Mouse (Mus musculus) thymus, adult 2 months (tissue): ENCODE measurements around the gene Tacr3. TPM values are rescaled to one million over a fixed set of nuclear protein-coding genes. Genes with fewer than 3 reads are reported as not detected.

Source experiments
- DNase-seq: peaks from one replicate; pipeline ENCODE4 v3.0.0; 2021
- H3K27ac ChIP-seq: fragments of 200-500 bp; 2 replicates; pipeline ENCODE4 v1.5.1; 2012; ENCODE audit warnings: low read length, control low read depth; ENCODE audit not compliant: control insufficient read depth, insufficient read depth
- H3K27me3 ChIP-seq: fragments of 200-500 bp; 2 replicates; pipeline ENCODE4 v1.6.1; 2012; ENCODE audit warnings: mild to moderate bottlenecking, low read length, moderate library complexity, mixed read lengths; ENCODE audit not compliant: control insufficient read depth, insufficient read depth
- H3K36me3 ChIP-seq: fragments of 200-500 bp; 2 replicates; pipeline ENCODE4 v1.6.1; 2012; ENCODE audit warnings: mild to moderate bottlenecking, low read length, moderate library complexity; ENCODE audit not compliant: control insufficient read depth, insufficient read depth
- H3K4me1 ChIP-seq: fragments of 200-500 bp; replicated peaks from 2 replicates; pipeline ENCODE4 v1.6.1; 2012; ENCODE audit warnings: low read length; ENCODE audit not compliant: control insufficient read depth, insufficient read depth
- H3K4me3 ChIP-seq: fragments of 200-500 bp; 2 replicates; pipeline ENCODE4 v1.5.1; 2012; ENCODE audit warnings: mild to moderate bottlenecking, low read length, control low read depth, moderate library complexity; ENCODE audit not compliant: control insufficient read depth, insufficient read depth
- CTCF ChIP-seq: fragments of 200-500 bp; IDR thresholded peaks from 2 replicates; pipeline ENCODE4 v1.5.1; 2012; ENCODE audit warnings: mild to moderate bottlenecking, control low read depth, low read length, moderate library complexity, borderline replicate concordance; ENCODE audit not compliant: control insufficient read depth, poor library complexity, insufficient read depth; ENCODE audit errors: extremely low read depth
- POLR2A ChIP-seq: fragments of 200-500 bp; IDR thresholded peaks from 2 replicates; pipeline ENCODE4 v1.6.1; 2012; ENCODE audit warnings: mild to moderate bottlenecking, low read length, control low read depth, moderate library complexity; ENCODE audit not compliant: control insufficient read depth, poor library complexity, insufficient read depth; ENCODE audit errors: extremely low read depth
- WGBS: fragments of 180-500 bp; shearing (Covaris S2); methylation state at CpG from one replicate; pipeline ENCODE4 v1.1.7; 2018; 5-methylcytosine and 5-hydroxymethylcytosine counted together
- polyA plus RNA-seq: library from polyadenylated mRNA; depleted of rRNA; stranded (reverse); fragments of >200 nt; gene quantifications from 2 replicates; pipeline ENCODE4 v1.2.3, GENCODE M21; 2012; rRNA removed

Gene Tacr3
- 0.05 and 0.06 TPM in 2 replicates for polyA plus RNA-seq

DNA sequence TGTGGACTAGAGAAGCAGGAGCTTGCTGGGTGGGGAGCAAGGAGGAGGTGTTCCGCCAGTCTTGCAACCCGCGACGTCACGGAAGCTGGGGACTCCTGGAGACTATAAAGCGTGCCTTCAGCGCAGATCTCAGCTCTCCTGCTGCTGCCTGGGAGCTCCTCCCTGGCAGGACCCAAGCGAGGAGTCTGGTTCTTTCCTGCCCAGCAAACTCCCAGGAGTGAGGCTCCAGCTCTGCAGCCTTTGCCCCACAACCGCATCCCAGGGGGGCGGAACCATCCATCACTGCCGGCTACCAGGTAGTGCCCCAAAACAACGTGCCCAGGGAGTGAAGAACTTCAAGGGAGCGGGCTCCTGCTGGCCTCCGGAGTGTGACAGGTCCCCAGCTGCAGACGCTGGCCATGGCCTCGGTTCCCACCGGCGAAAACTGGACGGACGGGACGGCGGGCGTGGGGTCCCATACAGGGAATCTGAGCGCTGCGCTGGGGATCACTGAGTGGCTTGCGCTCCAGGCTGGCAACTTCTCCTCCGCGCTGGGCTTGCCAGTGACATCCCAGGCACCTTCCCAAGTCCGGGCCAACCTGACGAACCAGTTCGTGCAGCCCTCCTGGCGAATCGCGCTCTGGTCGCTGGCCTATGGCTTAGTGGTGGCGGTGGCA is at the start of gene Tacr3:
Gene Tacr3 (plus strand): TSS at position 133 of the 656 bp plus-strand sequence.
- Histone ChIP-seq H3K27me3 (no peaks in the 10 kb centered on the region), H3K27ac (no peak within 1 kb of the TSS), H3K4me1 (no peaks in the 10 kb centered on the region), H3K36me3 (no peaks in the 10 kb centered on the region), H3K4me3 (no peak within 1 kb of the TSS)
- no peak for DNase-seq
- 12% methylated on average over 36 of the region's 36 CpGs for WGBS
- TF ChIP-seq POLR2A (no peak), CTCF (no peak)

DNA sequence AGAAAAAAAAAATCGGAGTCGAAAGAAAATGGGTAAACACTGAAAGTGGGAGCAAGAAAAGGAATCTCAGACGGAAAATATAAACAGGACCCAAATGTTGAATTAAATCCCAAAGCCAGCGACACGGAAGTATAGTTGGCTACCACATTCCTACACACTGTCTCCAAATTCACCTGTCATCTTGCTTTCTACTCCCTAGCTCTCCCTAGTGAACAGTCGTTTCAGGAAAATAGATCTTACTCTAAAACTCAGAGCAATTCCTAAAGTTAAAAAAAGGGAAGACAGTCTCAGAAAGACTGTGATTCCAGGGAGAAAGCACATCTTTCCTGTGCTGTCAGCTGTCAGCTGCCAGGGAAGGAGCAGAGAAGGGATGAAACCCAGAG is 324 bp upstream of the Tacr3 start:
- DNase-seq, result no peak
- WGBS, result 56% methylated on average over 6 of the region's 6 CpGs
- TF ChIP-seq POLR2A (no peak), CTCF (no peak)
- no peaks in the 10 kb centered on the region for H3K36me3 ChIP-seq
- no peak overlapping the region for H3K4me3 ChIP-seq
- no peak overlapping the region for H3K27ac ChIP-seq
- H3K27me3 ChIP-seq, result no peaks in the 10 kb centered on the region
- no peaks in the 10 kb centered on the region for H3K4me1 ChIP-seq

DNA sequence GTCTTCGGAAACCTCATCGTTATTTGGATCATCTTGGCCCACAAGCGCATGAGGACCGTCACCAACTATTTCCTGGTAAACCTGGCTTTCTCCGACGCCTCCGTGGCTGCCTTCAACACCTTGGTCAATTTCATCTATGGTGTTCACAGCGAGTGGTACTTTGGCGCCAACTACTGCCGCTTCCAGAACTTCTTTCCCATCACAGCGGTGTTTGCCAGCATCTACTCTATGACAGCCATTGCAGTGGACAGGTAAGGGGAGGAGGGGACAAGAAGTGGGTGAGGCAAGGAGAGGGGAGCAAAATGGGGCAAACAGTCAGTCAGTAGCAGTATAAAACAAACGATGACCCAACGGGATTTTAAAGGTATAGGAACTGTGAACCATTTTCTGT is 719 bp downstream of the Tacr3 start:
- Histone ChIP-seq H3K27me3 (no peaks in the 10 kb centered on the region), H3K36me3 (no peaks in the 10 kb centered on the region), H3K4me1 (no peaks in the 10 kb centered on the region), H3K4me3 (no peak overlapping the region), H3K27ac (no peak overlapping the region)
- WGBS, result 19% methylated on average over 13 of the region's 13 CpGs
- no peak for DNase-seq
- TF ChIP-seq POLR2A (no peak), CTCF (no peak)

DNA sequence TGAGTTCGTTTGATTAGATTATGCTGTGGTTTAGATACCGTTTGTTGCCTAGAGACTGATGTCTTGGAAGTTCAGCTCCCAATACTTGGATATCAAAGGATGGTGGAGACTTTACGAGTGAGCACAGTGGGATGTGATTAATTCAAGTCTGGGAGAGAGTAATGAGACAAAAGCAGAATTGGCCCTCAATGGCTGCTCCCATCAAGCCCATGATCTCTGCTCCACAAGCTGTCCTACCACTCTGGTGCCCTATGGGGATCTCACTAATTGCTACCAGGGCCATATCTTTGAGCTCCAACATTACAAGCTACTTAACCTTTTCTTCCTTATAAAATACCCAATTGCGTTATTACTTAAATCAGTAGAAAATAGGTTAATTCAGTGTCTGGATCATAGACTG is 22.5 kb downstream of the Tacr3 start:
- no peaks in the 10 kb centered on the region for H3K27me3 ChIP-seq
- H3K36me3 ChIP-seq, result no peaks in the 10 kb centered on the region
- no peaks in the 10 kb centered on the region for H3K4me1 ChIP-seq
- DNase-seq, result no peak
- H3K4me3 ChIP-seq, result no peak overlapping the region
- TF ChIP-seq CTCF, result no peak
- TF ChIP-seq POLR2A, result no peak
- 91% methylated on average over 4 of the region's 4 CpGs for WGBS
- H3K27ac ChIP-seq, result no peak overlapping the region

DNA sequence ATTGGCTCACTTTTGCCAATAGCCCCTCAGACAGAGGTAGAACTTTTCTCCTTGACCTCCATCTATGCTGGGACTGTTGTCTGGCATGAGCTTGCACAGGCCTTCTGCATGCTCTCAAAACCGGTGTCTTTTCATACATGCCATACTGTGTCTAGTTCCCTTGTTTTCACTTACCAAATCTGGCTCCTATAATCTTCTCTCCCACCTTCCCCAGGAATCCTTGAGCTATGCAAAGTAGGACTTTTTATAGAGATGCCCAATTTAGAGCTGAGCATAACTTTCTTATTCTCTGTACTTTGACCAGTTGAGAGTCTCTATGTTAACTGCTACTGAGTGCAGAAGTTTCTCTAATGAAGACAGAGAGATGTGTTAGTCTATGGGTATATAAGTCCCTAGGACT is 48.9 kb downstream of the Tacr3 start:
- Histone ChIP-seq H3K36me3 (no peaks in the 10 kb centered on the region), H3K27me3 (no peaks in the 10 kb centered on the region), H3K27ac (no peak overlapping the region), H3K4me3 (no peak overlapping the region), H3K4me1 (no peaks in the 10 kb centered on the region)
- 88% methylated on average over 1 of the region's 1 CpGs for WGBS
- DNase-seq, result no peak
- TF ChIP-seq POLR2A, result no peak
- no peak for TF ChIP-seq CTCF

DNA sequence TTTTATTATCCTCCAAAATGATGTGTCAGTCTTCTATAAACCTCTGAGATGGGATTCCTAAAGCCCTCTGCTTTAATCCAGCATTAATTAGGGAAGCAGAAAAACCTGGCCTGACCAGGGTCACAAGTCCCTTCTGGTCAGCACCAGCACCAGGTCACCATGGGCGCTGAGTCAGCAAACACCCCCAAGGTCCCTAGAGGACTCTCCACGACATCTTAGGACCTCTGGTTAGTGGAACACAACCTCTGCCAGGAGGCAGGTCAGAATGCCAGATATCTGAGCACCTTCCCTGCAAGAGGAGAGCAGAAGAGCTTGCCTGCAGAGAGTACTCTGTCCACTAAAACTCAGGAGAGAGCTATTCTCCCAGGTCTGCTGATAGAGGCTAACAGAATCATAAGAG is 67.0 kb downstream of the Tacr3 start:
- no peak overlapping the region for H3K27ac ChIP-seq
- no peak for DNase-seq
- WGBS, result 71% methylated on average over 2 of the region's 2 CpGs
- TF ChIP-seq POLR2A, result no peak
- no peak for TF ChIP-seq CTCF
- H3K4me3 ChIP-seq, result no peak overlapping the region
- H3K36me3 ChIP-seq, result no peaks in the 10 kb centered on the region
- no peaks in the 10 kb centered on the region for H3K27me3 ChIP-seq
- H3K4me1 ChIP-seq, result no peaks in the 10 kb centered on the region

DNA sequence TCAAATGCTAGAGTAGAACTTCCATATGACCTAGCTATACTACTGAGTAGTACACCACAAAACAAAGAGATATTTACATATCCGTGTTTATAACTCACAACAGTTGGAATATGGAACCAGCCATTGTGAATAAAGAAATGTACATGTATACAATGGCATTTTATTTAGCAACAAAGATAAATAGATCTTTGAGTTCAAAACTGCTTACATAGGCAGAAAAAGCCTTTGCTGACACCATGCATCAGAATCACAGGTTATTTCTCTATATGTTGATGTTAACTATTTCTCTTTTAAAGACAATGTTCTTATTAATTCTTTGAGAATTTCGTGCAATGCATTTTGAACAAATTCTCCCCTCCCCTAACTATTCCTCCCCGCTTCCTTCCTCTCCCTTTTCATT is 80.1 kb downstream of the Tacr3 start:
- TF ChIP-seq CTCF (no peak), POLR2A (no peak)
- H3K4me1 ChIP-seq, result no peaks in the 10 kb centered on the region
- 74% methylated on average over 3 of the region's 3 CpGs for WGBS
- no peaks in the 10 kb centered on the region for H3K27me3 ChIP-seq
- H3K4me3 ChIP-seq, result no peak overlapping the region
- no peak for DNase-seq
- H3K27ac ChIP-seq, result no peak overlapping the region
- no peaks in the 10 kb centered on the region for H3K36me3 ChIP-seq
